9 mouse cellular contexts compared by ENCODE assay signal in the genomic region with DNA sequence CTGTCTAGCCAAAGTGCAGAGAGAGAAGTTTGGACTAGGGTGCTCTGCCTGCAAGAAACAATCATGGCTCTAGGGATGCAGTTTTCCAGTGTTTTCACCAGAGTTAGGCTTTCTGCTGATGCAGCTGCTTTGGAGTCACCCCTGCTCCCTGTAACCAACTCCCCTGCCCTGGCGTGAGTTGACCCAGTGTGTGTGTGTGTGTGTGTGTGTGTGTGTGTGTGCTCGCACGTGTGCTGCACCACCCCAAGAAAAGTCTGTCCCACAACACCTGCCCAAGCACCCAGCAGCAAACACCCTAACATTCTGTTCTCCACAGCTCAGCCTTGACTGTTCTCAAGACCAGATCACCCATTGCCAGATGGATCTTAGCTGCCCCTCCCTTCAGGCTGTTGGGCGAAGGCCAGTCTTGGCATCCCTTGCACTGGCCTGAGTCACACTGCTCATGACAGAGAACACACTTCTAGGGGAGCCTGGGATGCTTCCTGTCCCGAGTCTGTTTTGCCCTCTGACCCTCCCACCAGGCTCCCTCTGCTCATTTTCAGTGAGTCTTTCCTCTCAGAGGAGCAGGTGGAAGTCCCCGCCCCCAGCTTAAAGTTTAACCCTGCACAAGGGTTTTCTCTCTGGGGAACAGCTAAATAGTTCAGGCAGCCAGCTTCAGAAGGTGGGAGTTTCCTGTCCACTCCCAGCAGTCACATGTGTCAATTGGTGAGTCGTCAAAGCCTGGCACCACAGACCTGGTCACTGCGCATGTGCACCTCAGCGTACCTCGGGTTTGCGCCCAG. TPM values are rescaled to one million over a fixed set of nuclear protein-coding genes. Genes with fewer than 3 reads are reported as not detected.
A peak's percentile ranks its signal among the peaks of the same experiment; 100 is the strongest.
DNase-seq lines count a peak whose midpoint lies in the region; ATAC-seq and TF ChIP-seq lines count a peak whose summit lies in the region.
"Had no signal": no experiment of that assay in that cellular context is flagged by ENCODE, and none has a peak within 500 bp of the region (broad histone marks: within the 10 kb centered on the region; RNA-seq: fewer than 3 reads in every experiment).

No protein-coding gene starts in this region.

- no peaks in the 10 kb centered on the region for H3K4me1 ChIP-seq in midbrain, postnatal 0 days (ENCODE audit: insufficient read depth, low read length)
- H3K4me1 ChIP-seq in midbrain, embryonic 14.5 days (ENCODE audit: control insufficient read depth, insufficient read depth, low read length): no peaks in the 10 kb centered on the region
- peaks cover 13% of the 10 kb centered on the region for H3K4me1 ChIP-seq in liver, embryonic 12.5 days
- no peaks in the 10 kb centered on the region for H3K4me1 ChIP-seq in forebrain, embryonic 14.5 days (ENCODE audit: control insufficient read depth, insufficient read depth, low read length)

- DNase-seq in midbrain, postnatal 0 days (ENCODE audit: low spot score): peak; percentile 74
- DNase-seq in midbrain, embryonic 14.5 days: no peak
- DNase-seq in embryo, embryonic 9.5 days (ENCODE audit: extremely low spot score): peak; percentile 5
- DNase-seq in heart, postnatal 36 days: peak; percentile 79
- DNase-seq in splenic B cell, adult 2 months (ENCODE audit: low read depth, low spot score): peak; percentile 14
- DNase-seq in T-cell, adult 2 months (ENCODE audit: low spot score): no peak
- no peak for DNase-seq in forebrain, embryonic 14.5 days (ENCODE audit: low spot score)

- no peak overlapping the region for H3K9ac ChIP-seq in midbrain, postnatal 0 days (replicated peaks; ENCODE audit: low read length, poor library complexity, severe bottlenecking)
- H3K9ac ChIP-seq in midbrain, embryonic 14.5 days (replicated peaks; ENCODE audit: low read length): no peak overlapping the region
- H3K9ac ChIP-seq in liver, embryonic 12.5 days: no peak overlapping the region
- no peak overlapping the region for H3K9ac ChIP-seq in forebrain, embryonic 14.5 days (ENCODE audit: low read length)

- ATAC-seq in midbrain, postnatal 0 days (ENCODE audit: low FRiP score): peak; percentile 44; the same call in 1 of the 2 replicates
- ATAC-seq in midbrain, embryonic 14.5 days (ENCODE audit: low FRiP score, low TSS enrichment): no peak
- peak; percentile 69 for ATAC-seq in liver, embryonic 12.5 days
- no peak for ATAC-seq in forebrain, embryonic 14.5 days

- H3K36me3 ChIP-seq in midbrain, postnatal 0 days (ENCODE audit: insufficient read depth, low read length): no peaks in the 10 kb centered on the region
- H3K36me3 ChIP-seq in midbrain, embryonic 14.5 days (ENCODE audit: control insufficient read depth, insufficient read depth, low read length): no peaks in the 10 kb centered on the region
- H3K36me3 ChIP-seq in liver, embryonic 12.5 days: no peaks in the 10 kb centered on the region
- H3K36me3 ChIP-seq in splenic B cell, adult 2 months (ENCODE audit: control insufficient read depth, insufficient read depth, low read length, poor library complexity, severe bottlenecking): no peaks in the 10 kb centered on the region
- no peaks in the 10 kb centered on the region for H3K36me3 ChIP-seq in forebrain, embryonic 14.5 days (ENCODE audit: control insufficient read depth, insufficient read depth, low read length)
- H3K36me3 ChIP-seq: G1E had no signal

- no peak for TF ChIP-seq CTCF in midbrain, postnatal 0 days (IDR thresholded peaks at IDR 0.05)

- no peak overlapping the region for H3K4me2 ChIP-seq in midbrain, postnatal 0 days (ENCODE audit: low read depth, low read length, poor library complexity, severe bottlenecking)
- no peak overlapping the region for H3K4me2 ChIP-seq in midbrain, embryonic 14.5 days (ENCODE audit: low read length)
- H3K4me2 ChIP-seq in liver, embryonic 12.5 days: no peak overlapping the region
- no peak overlapping the region for H3K4me2 ChIP-seq in forebrain, embryonic 14.5 days (ENCODE audit: low read length)

- intact Hi-C loops in heart, postnatal 36 days (cut with DNase I): no loop called here

- 73% methylated on average over 11 of the region's 11 CpGs for WGBS in midbrain, postnatal 0 days
- 75% methylated on average over 11 of the region's 11 CpGs for WGBS in midbrain, embryonic 14.5 days
- WGBS in liver, embryonic 12.5 days (ENCODE audit: insufficient replicate concordance): 54% methylated on average over 10 of the region's 11 CpGs
- WGBS in forebrain, embryonic 14.5 days: 71% methylated on average over 11 of the region's 11 CpGs

- no peaks in the 10 kb centered on the region for H3K27me3 ChIP-seq in midbrain, postnatal 0 days (ENCODE audit: insufficient read depth, low read length)
- no peaks in the 10 kb centered on the region for H3K27me3 ChIP-seq in midbrain, embryonic 14.5 days (ENCODE audit: control insufficient read depth, insufficient read depth, low read length)
- H3K27me3 ChIP-seq in liver, embryonic 12.5 days (replicated peaks): no peaks in the 10 kb centered on the region
- no peaks in the 10 kb centered on the region for H3K27me3 ChIP-seq in splenic B cell, adult 2 months (ENCODE audit: control insufficient read depth, insufficient read depth, low read length, poor library complexity, severe bottlenecking)
- H3K27me3 ChIP-seq in forebrain, embryonic 14.5 days (replicated peaks; ENCODE audit: control insufficient read depth, insufficient read depth, low read length): no peaks in the 10 kb centered on the region

- peaks cover 6% of the 10 kb centered on the region; the same call in 1 of the 2 replicates for H3K9me3 ChIP-seq in midbrain, postnatal 0 days (ENCODE audit: low read length)
- peaks cover 4% of the 10 kb centered on the region for H3K9me3 ChIP-seq in midbrain, embryonic 14.5 days (ENCODE audit: control insufficient read depth, low read length)
- no peaks in the 10 kb centered on the region for H3K9me3 ChIP-seq in liver, embryonic 12.5 days (replicated peaks)
- H3K9me3 ChIP-seq in forebrain, embryonic 14.5 days (replicated peaks; ENCODE audit: control insufficient read depth, low read length): peaks cover 2% of the 10 kb centered on the region; the same call in 1 of the 2 replicates
- H3K9me3 ChIP-seq: G1E had no signal

- no peak overlapping the region for H3K4me3 ChIP-seq in midbrain, postnatal 0 days (ENCODE audit: low read depth, low read length)
- H3K4me3 ChIP-seq in midbrain, embryonic 14.5 days (replicated peaks; ENCODE audit: low read depth, low read length): no peak overlapping the region
- no peak overlapping the region for H3K4me3 ChIP-seq in liver, embryonic 12.5 days
- H3K4me3 ChIP-seq in forebrain, embryonic 14.5 days (ENCODE audit: low read depth, low read length): no peak overlapping the region

- H3K27ac ChIP-seq in midbrain, postnatal 0 days (ENCODE audit: low read depth, low read length): no peak overlapping the region
- no peak overlapping the region for H3K27ac ChIP-seq in midbrain, embryonic 14.5 days (replicated peaks; ENCODE audit: low read depth, low read length)
- H3K27ac ChIP-seq in liver, embryonic 12.5 days: no peak overlapping the region
- H3K27ac ChIP-seq in forebrain, embryonic 14.5 days (ENCODE audit: low read depth, low read length): no peak overlapping the region

RNA-seq across cellular contexts. Expression of gene Dock9, which starts 26.9 kb away (rescaled TPM):
- 68.8 and 70.5 TPM in 2 replicates for total RNA-seq in midbrain, postnatal 0 days (2014; rRNA removed)
- polyA plus RNA-seq in midbrain, postnatal 0 days (2015; fragmentation: Nextera tagmentation; extraction: Ambion mirVana): 13.8 and 14.0 TPM in 2 replicates
- polyA plus RNA-seq in midbrain, embryonic 14.5 days (2014; fragmentation: Nextera tagmentation; extraction: Ambion mirVana): 11.2 and 11.3 TPM in 2 replicates
- 10 to 100 TPM; 28.6 to 36.5 TPM for total RNA-seq in heart, postnatal 36 days (2021)
- polyA plus RNA-seq in liver, embryonic 12.5 days (2016; fragmentation: Nextera tagmentation; extraction: Ambion mirVana): 2.0 and 2.7 TPM in 2 replicates
- 8.5 and 12.6 TPM in 2 replicates for polyA plus RNA-seq in forebrain, embryonic 14.5 days (2014; fragmentation: Nextera tagmentation; extraction: Ambion mirVana)

RNA-seq across cellular contexts. Expression of gene Ubac2, which starts 53.9 kb away (rescaled TPM):
- 39.8 and 43.6 TPM in 2 replicates for total RNA-seq in midbrain, postnatal 0 days (2014; rRNA removed)
- 50.9 and 51.7 TPM in 2 replicates for polyA plus RNA-seq in midbrain, postnatal 0 days (2015; fragmentation: Nextera tagmentation; extraction: Ambion mirVana)
- 37.4 and 52.4 TPM in 2 replicates for polyA plus RNA-seq in midbrain, embryonic 14.5 days (2014; fragmentation: Nextera tagmentation; extraction: Ambion mirVana)
- total RNA-seq in heart, postnatal 36 days (2021): 10 to 100 TPM; 26.6 to 29.1 TPM
- 25.5 and 29.2 TPM in 2 replicates for polyA plus RNA-seq in liver, embryonic 12.5 days (2016; fragmentation: Nextera tagmentation; extraction: Ambion mirVana)
- polyA plus RNA-seq in forebrain, embryonic 14.5 days (2014; fragmentation: Nextera tagmentation; extraction: Ambion mirVana): 55.6 and 56.9 TPM in 2 replicates

Comparison
In these comparisons a context has a peak if more than half of its experiments do, and no peak if none do; other contexts are left out.
1. ATAC-seq: peak in midbrain, postnatal 0 days (single experiment) and liver, embryonic 12.5 days (single experiment); none in midbrain, embryonic 14.5 days (single experiment) and forebrain, embryonic 14.5 days (single experiment).
2. DNase-seq: peak in midbrain, postnatal 0 days (single experiment), embryo, embryonic 9.5 days (single experiment), heart, postnatal 36 days (2 of 2) and splenic B cell, adult 2 months (single experiment); none in midbrain, embryonic 14.5 days (single experiment), T-cell, adult 2 months (single experiment) and forebrain, embryonic 14.5 days (single experiment).